Mouse (Mus musculus): ENCODE results near the gene Olfr71. TPM values are rescaled to one million over a fixed set of nuclear protein-coding genes. Genes with fewer than 3 reads are reported as not detected.

The Olfr71 gene
- polyA plus RNA-seq, 1 experiment from 2014 or later = not detected

DNA sequence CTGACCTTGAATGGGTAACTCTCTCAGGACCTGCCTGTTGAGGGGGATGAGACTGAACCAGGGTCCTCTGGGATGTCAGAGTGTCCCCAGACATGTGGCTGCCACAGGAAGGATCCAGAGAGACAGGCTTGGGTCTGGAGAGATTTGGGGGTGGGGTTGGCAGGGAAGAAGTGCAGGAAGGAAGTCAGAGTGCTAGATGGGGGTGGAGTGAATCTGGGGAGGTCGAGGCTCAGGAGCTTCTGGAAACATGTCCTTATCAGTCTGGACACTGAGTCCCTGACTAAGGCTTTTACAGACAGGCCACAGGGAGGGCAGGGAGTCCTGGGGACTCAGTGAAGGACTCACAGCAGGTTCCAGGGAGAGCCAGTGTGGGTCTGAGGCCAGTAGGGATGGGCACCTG, 22.1 kb upstream of the Olfr71 start:
- ATAC-seq (ENCODE audit: low FRiP score, low TSS enrichment) (no peak), DNase-seq (no peak)
- Histone ChIP-seq H3K27me3 (ENCODE audit: control insufficient read depth, insufficient read depth, low read length) (no peaks in the 10 kb centered on the region), H3K27ac (replicated peaks; ENCODE audit: low read depth, low read length) (no peak overlapping the region), H3K9me3 (ENCODE audit: control insufficient read depth, low read length) (no peaks in the 10 kb centered on the region), H3K36me3 (ENCODE audit: control insufficient read depth, insufficient read depth, low read length) (no peaks in the 10 kb centered on the region), H3K4me1 (ENCODE audit: control insufficient read depth, insufficient read depth, low read length) (no peaks in the 10 kb centered on the region), H3K4me2 (ENCODE audit: low read length) (no peak overlapping the region), H3K4me3 (replicated peaks; ENCODE audit: low read depth, low read length) (no peak overlapping the region), H3K9ac (replicated peaks; ENCODE audit: low read length) (no peak overlapping the region)
- WGBS = 19% methylated on average over 1 of the region's 1 CpGs

- no peaks in the 10 kb centered on the region for H3K27me3 ChIP-seq (ENCODE audit: control insufficient read depth, insufficient read depth, low read length)
- no peak overlapping the region for H3K27ac ChIP-seq (replicated peaks; ENCODE audit: low read depth, low read length)
- no peaks in the 10 kb centered on the region for H3K4me1 ChIP-seq (ENCODE audit: control insufficient read depth, insufficient read depth, low read length)
- DNase-seq (no peak), ATAC-seq (ENCODE audit: low FRiP score, low TSS enrichment) (no peak)
- no peak overlapping the region for H3K9ac ChIP-seq (replicated peaks; ENCODE audit: low read length)
- no peaks in the 10 kb centered on the region for H3K9me3 ChIP-seq (ENCODE audit: control insufficient read depth, low read length)
- H3K4me3 ChIP-seq (replicated peaks; ENCODE audit: low read depth, low read length) = no peak overlapping the region
- 69% methylated on average over 21 of the region's 21 CpGs for WGBS
- no peaks in the 10 kb centered on the region for H3K36me3 ChIP-seq (ENCODE audit: control insufficient read depth, insufficient read depth, low read length)
- H3K4me2 ChIP-seq (ENCODE audit: low read length) = no peak overlapping the region
These were observed 20.8 kb upstream of the Olfr71 start for GRCm38 (mm10) chr4:43730750-43731297.

GRCm38 (mm10) chr4:43729794-43730550, 19.9 kb upstream of the Olfr71 start, which contains the start of gene Spaar:
Spaar (plus strand) TSS chr4:43730034.
- H3K9ac ChIP-seq (replicated peaks; ENCODE audit: low read length) = no peak within 1 kb of the TSS
- no peak within 1 kb of the TSS for H3K4me3 ChIP-seq (replicated peaks; ENCODE audit: low read depth, low read length)
- no peak within 1 kb of the TSS for H3K4me2 ChIP-seq (ENCODE audit: low read length)
- no peaks in the 10 kb centered on the region for H3K36me3 ChIP-seq (ENCODE audit: control insufficient read depth, insufficient read depth, low read length)
- no peak for DNase-seq
- no peaks in the 10 kb centered on the region for H3K9me3 ChIP-seq (ENCODE audit: control insufficient read depth, low read length)
- H3K4me1 ChIP-seq (ENCODE audit: control insufficient read depth, insufficient read depth, low read length) = no peaks in the 10 kb centered on the region
- WGBS = 76% methylated on average over 14 of the region's 14 CpGs
- ATAC-seq (ENCODE audit: low FRiP score, low TSS enrichment) = no peak
- no peak within 1 kb of the TSS for H3K27ac ChIP-seq (replicated peaks; ENCODE audit: low read depth, low read length)
- H3K27me3 ChIP-seq (ENCODE audit: control insufficient read depth, insufficient read depth, low read length) = no peaks in the 10 kb centered on the region

DNA sequence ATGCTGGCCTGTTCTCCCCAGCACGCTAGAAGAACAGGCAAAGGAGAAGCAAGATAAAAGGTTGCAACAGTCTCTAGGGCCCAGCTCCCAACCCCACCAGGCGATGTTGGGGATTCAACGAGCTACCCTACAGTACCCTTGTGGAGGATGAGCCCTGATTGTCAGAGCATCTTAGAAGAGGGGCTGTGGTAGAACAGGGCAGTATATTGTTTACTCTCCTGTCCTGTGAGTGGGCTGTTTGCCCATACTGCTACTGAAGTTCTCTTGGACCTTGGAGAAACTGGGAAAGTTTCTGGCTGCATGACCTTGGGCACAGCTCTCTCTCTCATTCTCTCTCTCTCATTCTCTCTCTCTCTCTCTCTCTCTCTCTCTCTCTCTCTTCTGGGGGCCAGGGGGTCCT, 19.1 kb upstream of the Olfr71 start:
- H3K9me3 ChIP-seq (ENCODE audit: control insufficient read depth, low read length) = no peaks in the 10 kb centered on the region
- H3K9ac ChIP-seq (replicated peaks; ENCODE audit: low read length) = no peak overlapping the region
- no peaks in the 10 kb centered on the region for H3K27me3 ChIP-seq (ENCODE audit: control insufficient read depth, insufficient read depth, low read length)
- no peak overlapping the region for H3K27ac ChIP-seq (replicated peaks; ENCODE audit: low read depth, low read length)
- no peak overlapping the region for H3K4me3 ChIP-seq (replicated peaks; ENCODE audit: low read depth, low read length)
- DNase-seq (no peak), ATAC-seq (ENCODE audit: low FRiP score, low TSS enrichment) (no peak)
- no peak overlapping the region for H3K4me2 ChIP-seq (ENCODE audit: low read length)
- no peaks in the 10 kb centered on the region for H3K36me3 ChIP-seq (ENCODE audit: control insufficient read depth, insufficient read depth, low read length)
- WGBS = 86% methylated on average over 3 of the region's 3 CpGs
- no peaks in the 10 kb centered on the region for H3K4me1 ChIP-seq (ENCODE audit: control insufficient read depth, insufficient read depth, low read length)

DNA sequence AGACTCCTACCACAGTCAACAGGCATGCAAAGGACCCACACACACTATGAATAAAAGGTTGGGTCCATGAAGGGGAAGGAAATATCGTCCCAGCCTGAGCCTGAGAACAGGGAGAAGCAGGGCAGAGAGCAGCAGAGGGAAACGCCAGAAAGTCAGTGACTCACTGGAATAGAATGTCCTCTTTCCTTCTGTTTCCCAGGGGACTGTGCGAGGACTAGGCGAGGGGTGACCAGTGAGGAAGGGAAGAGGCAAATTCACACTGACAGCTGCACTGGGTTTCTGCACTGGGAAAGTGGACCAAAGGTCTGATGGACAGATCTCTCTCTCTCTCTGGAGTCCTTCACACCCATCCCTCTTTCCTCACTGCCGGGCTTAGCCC, 18.5 kb upstream of the Olfr71 start:
- no peaks in the 10 kb centered on the region for H3K36me3 ChIP-seq (ENCODE audit: control insufficient read depth, insufficient read depth, low read length)
- no peak overlapping the region for H3K27ac ChIP-seq (replicated peaks; ENCODE audit: low read depth, low read length)
- 76% methylated on average over 5 of the region's 5 CpGs for WGBS
- DNase-seq (no peak), ATAC-seq (ENCODE audit: low FRiP score, low TSS enrichment) (no peak)
- no peaks in the 10 kb centered on the region for H3K27me3 ChIP-seq (ENCODE audit: control insufficient read depth, insufficient read depth, low read length)
- no peak overlapping the region for H3K4me3 ChIP-seq (replicated peaks; ENCODE audit: low read depth, low read length)
- H3K4me1 ChIP-seq (ENCODE audit: control insufficient read depth, insufficient read depth, low read length) = no peaks in the 10 kb centered on the region
- H3K9ac ChIP-seq (replicated peaks; ENCODE audit: low read length) = no peak overlapping the region
- no peak overlapping the region for H3K4me2 ChIP-seq (ENCODE audit: low read length)
- H3K9me3 ChIP-seq (ENCODE audit: control insufficient read depth, low read length) = no peaks in the 10 kb centered on the region

- no peak overlapping the region for H3K27ac ChIP-seq (replicated peaks; ENCODE audit: low read depth, low read length)
- no peak for ATAC-seq (ENCODE audit: low FRiP score, low TSS enrichment)
- 72% methylated on average over 7 of the region's 7 CpGs for WGBS
- no peak overlapping the region for H3K4me2 ChIP-seq (ENCODE audit: low read length)
- no peak for DNase-seq
- H3K9ac ChIP-seq (replicated peaks; ENCODE audit: low read length) = no peak overlapping the region
- H3K4me1 ChIP-seq (ENCODE audit: control insufficient read depth, insufficient read depth, low read length) = no peaks in the 10 kb centered on the region
- no peaks in the 10 kb centered on the region for H3K27me3 ChIP-seq (ENCODE audit: control insufficient read depth, insufficient read depth, low read length)
- no peaks in the 10 kb centered on the region for H3K36me3 ChIP-seq (ENCODE audit: control insufficient read depth, insufficient read depth, low read length)
- no peaks in the 10 kb centered on the region for H3K9me3 ChIP-seq (ENCODE audit: control insufficient read depth, low read length)
- H3K4me3 ChIP-seq (replicated peaks; ENCODE audit: low read depth, low read length) = no peak overlapping the region
These were observed 17.9 kb upstream of the Olfr71 start for GRCm38 (mm10) chr4:43727718-43728575.

GRCm38 (mm10) chr4:43726995-43727394, 16.9 kb upstream of the Olfr71 start, which contains the start of gene Hrct1:
Hrct1 (plus strand) TSS chr4:43727188.
- no peaks in the 10 kb centered on the region for H3K36me3 ChIP-seq (ENCODE audit: control insufficient read depth, insufficient read depth, low read length)
- DNase-seq = no peak
- 64% methylated on average over 3 of the region's 3 CpGs for WGBS
- no peak for ATAC-seq (ENCODE audit: low FRiP score, low TSS enrichment)
- H3K27ac ChIP-seq (replicated peaks; ENCODE audit: low read depth, low read length) = no peak within 1 kb of the TSS
- no peaks in the 10 kb centered on the region for H3K4me1 ChIP-seq (ENCODE audit: control insufficient read depth, insufficient read depth, low read length)
- no peak within 1 kb of the TSS for H3K9ac ChIP-seq (replicated peaks; ENCODE audit: low read length)
- H3K4me2 ChIP-seq (ENCODE audit: low read length) = no peak within 1 kb of the TSS
- no peak within 1 kb of the TSS for H3K4me3 ChIP-seq (replicated peaks; ENCODE audit: low read depth, low read length)
- H3K9me3 ChIP-seq (ENCODE audit: control insufficient read depth, low read length) = no peaks in the 10 kb centered on the region
- no peaks in the 10 kb centered on the region for H3K27me3 ChIP-seq (ENCODE audit: control insufficient read depth, insufficient read depth, low read length)

- ATAC-seq (ENCODE audit: low FRiP score, low TSS enrichment) = no peak
- H3K9me3 ChIP-seq (ENCODE audit: control insufficient read depth, low read length) = no peaks in the 10 kb centered on the region
- no peaks in the 10 kb centered on the region for H3K36me3 ChIP-seq (ENCODE audit: control insufficient read depth, insufficient read depth, low read length)
- DNase-seq = no peak
- H3K27me3 ChIP-seq (ENCODE audit: control insufficient read depth, insufficient read depth, low read length) = no peaks in the 10 kb centered on the region
- no peak overlapping the region for H3K4me2 ChIP-seq (ENCODE audit: low read length)
- H3K4me3 ChIP-seq (replicated peaks; ENCODE audit: low read depth, low read length) = no peak overlapping the region
- no peak overlapping the region for H3K27ac ChIP-seq (replicated peaks; ENCODE audit: low read depth, low read length)
- H3K4me1 ChIP-seq (ENCODE audit: control insufficient read depth, insufficient read depth, low read length) = no peaks in the 10 kb centered on the region
- 80% methylated on average over 12 of the region's 12 CpGs for WGBS
- H3K9ac ChIP-seq (replicated peaks; ENCODE audit: low read length) = no peak overlapping the region
These were observed 16.4 kb upstream of the Olfr71 start for GRCm38 (mm10) chr4:43726228-43726993.

All from midbrain, embryonic 14.5 days (tissue).